Mouse (Mus musculus) heart, adult 2 months (tissue): Measurements from ENCODE around the gene Igfbp5. TPM values are rescaled to one million over a fixed set of nuclear protein-coding genes. Genes with fewer than 3 reads are reported as not detected.

ENCODE experiments used
- DNase-seq, 2 experiments: peaks; one replicate each; pipeline ENCODE4 v3.0.0; 2021
- H3K27ac ChIP-seq: fragments of 200-600 bp; 2 replicates; pipeline ENCODE4 v1.8.1; 2022
- H3K27me3 ChIP-seq: fragments of 200-500 bp; 2 replicates; pipeline ENCODE4 v1.6.1; 2012; ENCODE audit warnings: mild to moderate bottlenecking, low read length, inconsistent platforms, mixed read lengths; ENCODE audit not compliant: control insufficient read depth, insufficient read depth
- H3K36me3 ChIP-seq: fragments of 200-500 bp; 2 replicates; pipeline ENCODE4 v1.6.1; 2012; ENCODE audit warnings: low read length, inconsistent platforms; ENCODE audit not compliant: control insufficient read depth, insufficient read depth
- H3K4me1 ChIP-seq: fragments of 200-500 bp; 2 replicates; pipeline ENCODE4 v1.6.1; 2011; ENCODE audit warnings: low read length; ENCODE audit not compliant: control insufficient read depth, insufficient read depth
- H3K4me3 ChIP-seq: fragments of 200-600 bp; 2 replicates; pipeline ENCODE4 v1.8.1; 2022
- H3K79me2 ChIP-seq: fragments of 200-500 bp; replicated peaks from 2 replicates; pipeline ENCODE4 v1.6.1; 2012; ENCODE audit warnings: mild to moderate bottlenecking, inconsistent platforms, low read length, moderate library complexity, mixed read lengths; ENCODE audit not compliant: control insufficient read depth, insufficient read depth
- H3K9ac ChIP-seq: fragments of 200-500 bp; 2 replicates; pipeline ENCODE4 v1.6.1; 2012; ENCODE audit warnings: low read depth, mild to moderate bottlenecking, control low read depth, inconsistent platforms, low read length, mixed read lengths
- CTCF ChIP-seq: fragments of 200-600 bp; IDR thresholded peaks from 2 replicates; pipeline ENCODE4 v1.8.1; 2022; ENCODE audit warnings: antibody characterized with exemption, mild to moderate bottlenecking, moderate library complexity
- EP300 ChIP-seq: fragments of 200-500 bp; IDR thresholded peaks from 2 replicates; pipeline ENCODE4 v1.6.1; 2011; ENCODE audit warnings: low read depth, low read length, control low read depth; ENCODE audit not compliant: insufficient read depth
- POLR2A ChIP-seq: fragments of 200-500 bp; IDR thresholded peaks from 2 replicates; pipeline ENCODE4 v1.6.1; 2011; ENCODE audit warnings: mild to moderate bottlenecking, low read depth, low read length, control low read depth; ENCODE audit not compliant: insufficient read depth
- WGBS: fragments of 180-500 bp; shearing (Covaris S2); methylation state at CpG from one replicate; pipeline ENCODE4 v1.1.7; 2018; 5-methylcytosine and 5-hydroxymethylcytosine counted together
- intact Hi-C: fragments of 180-260 bp; cut with DNase I; formaldehyde crosslinking; loops from one replicate; pipeline ENCODE4 v1.15.1; 2025
- polyA plus RNA-seq: library from polyadenylated mRNA; depleted of rRNA; stranded (reverse); fragments of >200 nt; gene quantifications from 2 replicates; pipeline ENCODE4 v1.2.3, GENCODE M21; 2012
- total RNA-seq, 2 experiments: library from RNA; stranded (reverse); gene quantifications; 2 replicates each; pipeline ENCODE4 v1.2.3; 2021

Gene Igfbp5
- total and polyA plus RNA-seq, 3 experiments: 77.8 to 94.7 (median 94.0) TPM

DNA sequence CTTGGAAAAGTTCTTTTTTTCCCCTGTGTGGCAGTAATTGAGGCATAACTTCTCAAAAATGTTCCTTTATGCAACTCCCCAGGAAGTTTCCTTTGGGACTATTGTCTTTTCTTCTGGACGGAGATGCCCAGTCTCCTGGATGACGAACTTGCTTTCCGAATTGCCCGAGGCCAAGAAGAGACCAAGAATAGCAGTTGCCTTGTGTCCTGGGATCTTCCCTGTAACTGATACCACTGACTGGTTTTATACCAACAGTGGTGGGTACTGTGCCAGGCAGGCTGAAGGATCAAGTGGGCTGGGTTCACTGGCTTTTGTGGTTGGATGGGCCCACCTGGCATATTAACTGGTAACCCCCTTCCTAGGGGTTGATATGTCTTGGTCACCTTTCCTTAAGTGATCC is 41.1 kb downstream of the Igfbp5 start:
- H3K27ac ChIP-seq: no peak overlapping the region
- intact Hi-C loops: no loop called here
- no peak for DNase-seq
- no peaks in the 10 kb centered on the region; the same call in 1 of the 2 replicates for H3K27me3 ChIP-seq
- H3K9ac ChIP-seq: no peak overlapping the region
- TF ChIP-seq POLR2A (no peak), CTCF (no peak), EP300 (no peak)
- H3K4me1 ChIP-seq: no peaks in the 10 kb centered on the region
- H3K79me2 ChIP-seq: no peaks in the 10 kb centered on the region
- no peak overlapping the region for H3K4me3 ChIP-seq
- no peaks in the 10 kb centered on the region for H3K36me3 ChIP-seq
- 71% methylated on average over 4 of the region's 4 CpGs for WGBS

DNA sequence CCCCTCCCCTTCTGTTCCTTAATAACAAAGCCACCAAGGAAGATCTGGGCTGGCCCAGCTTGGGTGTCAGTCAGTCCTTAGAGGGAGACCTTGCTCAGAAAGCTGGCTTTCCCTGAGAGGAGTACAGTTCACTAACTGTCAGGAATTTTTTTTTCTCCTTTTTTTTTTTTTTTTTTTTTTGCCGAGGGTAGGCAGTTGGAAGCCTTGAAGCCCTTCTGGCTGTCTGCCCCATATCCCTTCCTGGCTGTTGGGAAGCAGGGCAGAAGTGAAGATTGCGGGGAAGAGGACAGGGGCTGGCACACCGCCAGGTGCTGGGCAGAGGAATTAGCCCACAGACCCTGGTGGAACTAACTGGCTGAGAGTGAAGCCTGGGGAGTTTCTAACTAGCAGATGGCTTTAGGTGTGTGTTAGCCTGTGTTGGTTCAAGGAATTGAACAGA is 42.0 kb downstream of the Igfbp5 start:
- no peak for TF ChIP-seq EP300
- TF ChIP-seq CTCF: no peak
- TF ChIP-seq POLR2A: no peak
- intact Hi-C loops: no loop called here
- 26% methylated on average over 3 of the region's 3 CpGs for WGBS
- Histone ChIP-seq H3K36me3 (no peaks in the 10 kb centered on the region), H3K4me3 (no peak overlapping the region), H3K79me2 (no peaks in the 10 kb centered on the region), H3K27me3 (no peaks in the 10 kb centered on the region; the same call in 1 of the 2 replicates), H3K4me1 (no peaks in the 10 kb centered on the region), H3K27ac (no peak overlapping the region), H3K9ac (no peak overlapping the region)
- no peak for DNase-seq

DNA sequence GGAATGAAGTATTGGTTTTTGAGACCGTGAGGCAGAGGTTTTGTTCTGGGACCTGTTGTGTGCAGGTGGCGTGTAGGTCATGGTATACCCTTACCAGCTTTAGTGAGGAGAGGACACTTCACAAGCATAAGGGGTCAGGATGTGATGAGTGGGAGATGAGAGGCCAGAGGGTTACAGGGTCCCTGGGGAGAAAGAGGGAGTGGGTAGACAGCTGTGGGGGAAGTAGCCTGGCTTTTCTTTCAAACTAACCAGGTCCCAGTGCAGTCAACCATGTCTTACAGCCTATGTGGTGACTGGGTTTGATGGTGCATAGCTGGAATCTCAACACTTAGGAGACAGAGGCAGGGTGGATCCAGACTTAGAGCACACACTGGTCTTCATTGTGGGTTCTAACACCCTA is 44.2 kb downstream of the Igfbp5 start:
- TF ChIP-seq EP300: no peak
- TF ChIP-seq POLR2A: no peak
- no peak for TF ChIP-seq CTCF
- DNase-seq: no peak
- intact Hi-C loops: no loop called here
- H3K9ac ChIP-seq: no peak overlapping the region
- WGBS: 88% methylated on average over 2 of the region's 2 CpGs
- H3K4me1 ChIP-seq: no peaks in the 10 kb centered on the region
- H3K36me3 ChIP-seq: no peaks in the 10 kb centered on the region
- no peaks in the 10 kb centered on the region for H3K79me2 ChIP-seq
- H3K4me3 ChIP-seq: no peak overlapping the region
- no peak overlapping the region for H3K27ac ChIP-seq
- H3K27me3 ChIP-seq: peaks cover under 1% of the 10 kb centered on the region; the same call in 1 of the 2 replicates

DNA sequence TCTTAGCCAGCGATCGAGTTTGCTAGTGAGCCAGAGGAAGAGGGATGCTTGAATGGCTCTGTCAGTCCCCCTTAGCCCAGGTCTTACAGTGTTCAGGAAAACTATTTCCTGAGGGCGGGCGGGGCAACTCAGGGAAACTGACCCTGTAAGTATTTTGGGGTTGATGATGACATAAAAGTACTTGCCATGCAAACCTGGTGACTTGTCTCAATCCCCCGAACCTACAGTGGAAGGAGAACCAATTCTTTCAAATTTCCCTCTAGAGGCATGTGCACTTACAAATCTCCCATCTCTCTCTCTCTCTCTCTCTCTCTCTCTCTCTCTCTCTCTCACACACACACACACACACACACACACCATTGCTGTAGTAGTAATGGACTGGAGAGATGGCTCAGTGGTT is 45.8 kb downstream of the Igfbp5 start:
- no peaks in the 10 kb centered on the region for H3K36me3 ChIP-seq
- H3K4me1 ChIP-seq: no peaks in the 10 kb centered on the region
- no peak overlapping the region for H3K9ac ChIP-seq
- H3K27me3 ChIP-seq: peaks cover 11% of the 10 kb centered on the region
- no peaks in the 10 kb centered on the region for H3K79me2 ChIP-seq
- H3K27ac ChIP-seq: no peak overlapping the region
- intact Hi-C loops: no loop called here
- 92% methylated on average over 5 of the region's 5 CpGs for WGBS
- no peak overlapping the region for H3K4me3 ChIP-seq
- TF ChIP-seq CTCF (no peak), POLR2A (no peak), EP300 (no peak)
- DNase-seq: no peak

DNA sequence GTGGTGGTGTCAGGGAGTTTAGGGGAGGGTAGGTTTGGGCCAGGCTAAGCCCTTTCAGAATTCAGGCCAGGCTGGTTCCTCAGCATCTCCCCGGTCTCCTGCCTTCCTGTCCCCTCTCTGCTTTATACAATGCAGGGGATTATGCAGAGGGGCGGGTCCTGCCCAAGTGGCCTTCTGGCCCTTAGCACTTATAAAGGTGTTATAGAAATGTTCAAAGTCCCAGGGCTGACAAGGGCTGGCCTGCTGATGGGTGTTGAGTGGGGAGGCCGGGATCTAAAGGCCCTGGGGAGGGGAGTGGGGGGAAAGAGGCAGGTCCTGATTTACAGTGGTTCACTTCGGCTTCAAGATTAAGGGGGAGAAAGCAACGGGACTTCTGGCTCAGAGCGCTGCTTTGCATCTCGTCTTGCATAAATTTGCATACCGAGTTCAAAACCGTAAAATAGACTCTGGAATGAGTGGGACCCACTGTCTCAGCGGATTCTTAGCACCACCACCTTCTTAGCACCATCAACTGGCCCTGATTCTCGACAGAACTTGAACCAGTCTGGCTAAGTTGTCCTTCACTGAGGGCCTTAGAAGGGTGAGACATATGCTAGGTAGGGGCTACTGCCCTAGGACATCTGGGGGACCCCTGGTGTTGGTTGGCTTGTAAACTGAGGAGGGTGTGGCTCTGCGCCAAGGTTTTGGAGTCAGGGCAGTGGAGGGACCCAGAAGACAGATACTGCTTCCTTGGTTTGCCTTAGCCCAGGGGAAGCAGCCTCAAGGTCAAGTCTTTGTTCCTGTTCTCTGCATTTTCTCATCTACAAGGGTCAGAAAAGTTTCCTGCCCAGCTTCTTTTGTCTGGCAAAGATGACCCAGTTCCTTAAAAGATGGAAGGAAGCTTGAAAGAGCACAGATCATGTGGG is 47.0 kb downstream of the Igfbp5 start:
- no peak for DNase-seq
- no peak overlapping the region for H3K4me3 ChIP-seq
- intact Hi-C loops: no loop called here
- H3K9ac ChIP-seq: no peak overlapping the region
- no peaks in the 10 kb centered on the region for H3K79me2 ChIP-seq
- TF ChIP-seq EP300 (no peak), CTCF (no peak), POLR2A (no peak)
- no peak overlapping the region for H3K27ac ChIP-seq
- H3K4me1 ChIP-seq: no peaks in the 10 kb centered on the region
- H3K36me3 ChIP-seq: no peaks in the 10 kb centered on the region
- 54% methylated on average over 12 of the region's 12 CpGs for WGBS
- peaks cover 11% of the 10 kb centered on the region for H3K27me3 ChIP-seq

DNA sequence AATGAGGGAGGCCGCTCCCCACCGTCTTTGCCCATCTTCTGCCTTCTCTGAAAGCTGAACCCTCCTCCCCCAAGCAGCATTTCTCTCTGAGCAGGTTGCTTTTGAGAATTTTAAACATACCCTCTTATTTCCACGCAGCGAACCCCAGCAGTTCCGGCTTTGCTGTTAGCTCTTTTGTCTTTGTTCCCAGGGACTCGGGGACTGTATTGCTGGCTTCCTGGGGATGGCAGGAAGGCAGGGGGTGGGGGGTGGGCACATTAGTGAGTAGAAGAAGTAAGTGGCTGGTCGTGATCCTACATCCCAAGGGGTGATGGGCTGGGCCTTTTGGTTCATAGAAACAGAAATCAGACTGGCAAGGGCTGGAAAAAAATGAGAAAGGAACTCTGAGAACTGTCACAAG is 47.8 kb downstream of the Igfbp5 start:
- H3K27ac ChIP-seq: no peak overlapping the region
- 39% methylated on average over 7 of the region's 7 CpGs for WGBS

More for the DNA sequence above, 47.8 kb downstream of the Igfbp5 start:
- intact Hi-C loops: no loop called here
- DNase-seq: no peak
- TF ChIP-seq CTCF: no peak
- no peak for TF ChIP-seq EP300
- TF ChIP-seq POLR2A: no peak
- Histone ChIP-seq H3K79me2 (no peaks in the 10 kb centered on the region), H3K9ac (no peak overlapping the region), H3K4me3 (no peak overlapping the region), H3K36me3 (no peaks in the 10 kb centered on the region), H3K4me1 (no peaks in the 10 kb centered on the region), H3K27me3 (peaks cover 11% of the 10 kb centered on the region)
